ENCODE assay signal across 9 mouse cellular contexts in genomic region chr7:79053383-79053889, GRCm38 (mm10). TPM values are rescaled to one million over a fixed set of nuclear protein-coding genes. Genes with fewer than 3 reads are reported as not detected.
DNase-seq lines count a peak whose midpoint lies in the region; ATAC-seq and TF ChIP-seq lines count a peak whose summit lies in the region.
"Had no signal": no experiment of that assay in that cellular context is flagged by ENCODE, and none has a peak within 500 bp of the region (broad histone marks: within the 10 kb centered on the region; RNA-seq: fewer than 3 reads in every experiment).

Gene Acan (plus strand): TSS chr7:79053483.

- H3K4me2 ChIP-seq in forebrain, embryonic 11.5 days (ENCODE audit: low read depth, low read length, severe bottlenecking) = peak within 1 kb of the TSS; percentile 95
- peak within 1 kb of the TSS; percentile 86 for H3K4me2 ChIP-seq in limb, embryonic 15.5 days

- peak within 1 kb of the TSS; percentile 66 for H3K4me3 ChIP-seq in heart, embryonic 10.5 days
- H3K4me3 ChIP-seq in E14TG2a.4 (replicated peaks; ENCODE audit: low read length) = peak within 1 kb of the TSS; percentile 85
- H3K4me3 ChIP-seq in forebrain, embryonic 11.5 days (ENCODE audit: low read depth, low read length) = peak within 1 kb of the TSS; percentile 50
- peak within 1 kb of the TSS; percentile 53 for H3K4me3 ChIP-seq in limb, embryonic 15.5 days

- TF ChIP-seq CTCF in E14TG2a.4 (conservative IDR thresholded peaks at IDR 0.05; ENCODE audit: low read length) = no peak

- DNase-seq in heart, embryonic 10.5 days (ENCODE audit: low spot score) = no peak
- no peak for DNase-seq in heart, postnatal 4 days
- no peak for DNase-seq in forebrain, embryonic 11.5 days (ENCODE audit: low spot score)
- no peak for DNase-seq in cerebellum, adult 18-20 months
- DNase-seq in left cerebral cortex, postnatal 4 days = no peak
- DNase-seq: spleen, adult 18-20 months had no signal

- 0 out of 2 replicates have a peak within 1 kb of the TSS, but pooled peaks have one; percentile 32 for H3K27ac ChIP-seq in heart, embryonic 10.5 days
- no peak within 1 kb of the TSS for H3K27ac ChIP-seq in forebrain, embryonic 11.5 days (ENCODE audit: low read depth, low read length)
- H3K27ac ChIP-seq in limb, embryonic 15.5 days = peak within 1 kb of the TSS; percentile 75

- no peaks in the 10 kb centered on the region for H3K9me3 ChIP-seq in heart, embryonic 10.5 days
- H3K9me3 ChIP-seq in E14TG2a.4 (ENCODE audit: low read length) = no peaks in the 10 kb centered on the region
- no peaks in the 10 kb centered on the region for H3K9me3 ChIP-seq in forebrain, embryonic 11.5 days (ENCODE audit: control insufficient read depth, low read length)
- no peaks in the 10 kb centered on the region for H3K9me3 ChIP-seq in limb, embryonic 15.5 days

- under 1% methylated on average over 23 of the region's 23 CpGs for WGBS in heart, embryonic 10.5 days
- under 1% methylated on average over 17 of the region's 23 CpGs for WGBS in forebrain, embryonic 11.5 days
- WGBS in limb, embryonic 15.5 days = under 1% methylated on average over 21 of the region's 23 CpGs

- intact Hi-C loops in left cerebral cortex, postnatal 4 days (cut with DNase I) = loop anchor here (10.0 kb wide), 1 partner anchor 69 kb away; no protein-coding TSS in a partner anchor

- H3K4me1 ChIP-seq in heart, embryonic 10.5 days = peaks cover 12% of the 10 kb centered on the region
- H3K4me1 ChIP-seq in E14TG2a.4 (replicated peaks; ENCODE audit: low read depth, low read length) = peaks cover 24% of the 10 kb centered on the region
- peaks cover 10% of the 10 kb centered on the region; the same call in 1 of the 2 replicates for H3K4me1 ChIP-seq in forebrain, embryonic 11.5 days (replicated peaks; ENCODE audit: control insufficient read depth, insufficient read depth, low read length)
- H3K4me1 ChIP-seq in limb, embryonic 15.5 days = peaks cover 16% of the 10 kb centered on the region

- peaks cover 97% of the 10 kb centered on the region for H3K27me3 ChIP-seq in heart, embryonic 10.5 days (ENCODE audit: insufficient read depth, poor library complexity, severe bottlenecking)
- peaks cover 93% of the 10 kb centered on the region for H3K27me3 ChIP-seq in E14TG2a.4 (ENCODE audit: insufficient read depth, low read length)
- peaks cover 46% of the 10 kb centered on the region for H3K27me3 ChIP-seq in forebrain, embryonic 11.5 days (ENCODE audit: control insufficient read depth, insufficient read depth, low read length)
- H3K27me3 ChIP-seq in limb, embryonic 15.5 days = peaks cover 64% of the 10 kb centered on the region

- H3K9ac ChIP-seq in forebrain, embryonic 11.5 days (ENCODE audit: low read length) = peak within 1 kb of the TSS; percentile 44
- H3K9ac ChIP-seq in limb, embryonic 15.5 days = peak within 1 kb of the TSS; percentile 44

- no peaks in the 10 kb centered on the region for H3K36me3 ChIP-seq in heart, embryonic 10.5 days
- no peaks in the 10 kb centered on the region for H3K36me3 ChIP-seq in E14TG2a.4 (ENCODE audit: insufficient read depth, low read length)
- no peaks in the 10 kb centered on the region for H3K36me3 ChIP-seq in forebrain, embryonic 11.5 days (ENCODE audit: control insufficient read depth, insufficient read depth, low read length)
- H3K36me3 ChIP-seq in limb, embryonic 15.5 days = no peaks in the 10 kb centered on the region

- ATAC-seq in forebrain, embryonic 11.5 days (replicated peaks; ENCODE audit: low FRiP score) = 0 out of 2 replicates have a peak, but pooled peaks have one; percentile 36
- no peak for ATAC-seq in limb, embryonic 15.5 days (ENCODE audit: insufficient number of reproducible peaks, low FRiP score, low TSS enrichment, low read depth)
- no peak for ATAC-seq in megakaryocyte-erythroid progenitor cell, adult 5-6 weeks (replicated peaks; ENCODE audit: low FRiP score, low TSS enrichment, poor library complexity, severe bottlenecking)

RNA-seq across cellular contexts. Expression of gene Acan, which starts in this region (rescaled TPM):
- polyA plus RNA-seq in heart, embryonic 10.5 days (2016; fragmentation: Nextera tagmentation; extraction: Ambion mirVana) = 0.34 and 0.43 TPM in 2 replicates
- 1 to 10 TPM; 4.1 to 4.2 TPM for total RNA-seq in heart, postnatal 4 days (2021)
- polyA plus RNA-seq in forebrain, embryonic 11.5 days (2014; fragmentation: Nextera tagmentation; extraction: Ambion mirVana) = 0.05 and 0.15 TPM in 2 replicates
- polyA plus RNA-seq in limb, embryonic 15.5 days (2015; fragmentation: Nextera tagmentation; extraction: Ambion mirVana) = 46.9 and 52.7 TPM in 2 replicates
- not detected in 2 replicates for total RNA-seq in megakaryocyte-erythroid progenitor cell, adult 5-6 weeks (2014; fragmentation: Nextera tagmentation)
- not detected in 2 replicates for total RNA-seq in megakaryocyte-erythroid progenitor cell, adult 5-6 weeks (2017)
- total RNA-seq in left cerebral cortex, postnatal 4 days (2021) = 1 to 10 TPM; 2.2 to 2.5 TPM

Comparison
In these comparisons a context has a peak if more than half of its experiments do, and no peak if none do; other contexts are left out.
1. RNA of gene Acan (polyA plus RNA-seq): 46.9 to 52.7 TPM in limb, embryonic 15.5 days; 0.34 to 0.43 TPM in heart, embryonic 10.5 days and 0.05 to 0.15 TPM in forebrain, embryonic 11.5 days; every median in the first group is over 10 times any median in the second.
2. Peak in ATAC-seq, H3K4me3 ChIP-seq, H3K9ac ChIP-seq and H3K4me2 ChIP-seq in forebrain, embryonic 11.5 days; RNA of the gene not detected or under 1 TPM.
3. Peak in every context shown above with its lines, with median percentiles within 50 percentile points of each other: H3K4me3 ChIP-seq.